Mouse (Mus musculus) thymus, adult 2 months (tissue): Measurements from ENCODE around the gene Schip1. TPM values are rescaled to one million over a fixed set of nuclear protein-coding genes. Genes with fewer than 3 reads are reported as not detected.
A peak's percentile ranks its signal among the peaks of the same experiment; 100 is the strongest.

Experiments used
- DNase-seq: peaks from one replicate; pipeline ENCODE4 v3.0.0; 2021
- H3K27ac ChIP-seq: fragments of 200-500 bp; 2 replicates; pipeline ENCODE4 v1.5.1; 2012; ENCODE audit warnings: low read length, control low read depth; ENCODE audit not compliant: control insufficient read depth, insufficient read depth
- H3K27me3 ChIP-seq: fragments of 200-500 bp; 2 replicates; pipeline ENCODE4 v1.6.1; 2012; ENCODE audit warnings: mild to moderate bottlenecking, low read length, moderate library complexity, mixed read lengths; ENCODE audit not compliant: control insufficient read depth, insufficient read depth
- H3K36me3 ChIP-seq: fragments of 200-500 bp; 2 replicates; pipeline ENCODE4 v1.6.1; 2012; ENCODE audit warnings: mild to moderate bottlenecking, low read length, moderate library complexity; ENCODE audit not compliant: control insufficient read depth, insufficient read depth
- H3K4me1 ChIP-seq: fragments of 200-500 bp; replicated peaks from 2 replicates; pipeline ENCODE4 v1.6.1; 2012; ENCODE audit warnings: low read length; ENCODE audit not compliant: control insufficient read depth, insufficient read depth
- H3K4me3 ChIP-seq: fragments of 200-500 bp; 2 replicates; pipeline ENCODE4 v1.5.1; 2012; ENCODE audit warnings: mild to moderate bottlenecking, low read length, control low read depth, moderate library complexity; ENCODE audit not compliant: control insufficient read depth, insufficient read depth
- CTCF ChIP-seq: fragments of 200-500 bp; IDR thresholded peaks from 2 replicates; pipeline ENCODE4 v1.5.1; 2012; ENCODE audit warnings: mild to moderate bottlenecking, control low read depth, low read length, moderate library complexity, borderline replicate concordance; ENCODE audit not compliant: control insufficient read depth, poor library complexity, insufficient read depth; ENCODE audit errors: extremely low read depth
- POLR2A ChIP-seq: fragments of 200-500 bp; IDR thresholded peaks from 2 replicates; pipeline ENCODE4 v1.6.1; 2012; ENCODE audit warnings: mild to moderate bottlenecking, low read length, control low read depth, moderate library complexity; ENCODE audit not compliant: control insufficient read depth, poor library complexity, insufficient read depth; ENCODE audit errors: extremely low read depth
- WGBS: fragments of 180-500 bp; shearing (Covaris S2); methylation state at CpG from one replicate; pipeline ENCODE4 v1.1.7; 2018; 5-methylcytosine and 5-hydroxymethylcytosine counted together
- polyA plus RNA-seq: library from polyadenylated mRNA; depleted of rRNA; stranded (reverse); fragments of >200 nt; gene quantifications from 2 replicates; pipeline ENCODE4 v1.2.3, GENCODE M21; 2012; rRNA removed

Gene Schip1
- polyA plus RNA-seq, 1 experiment, result 3.2 TPM

GRCm38 (mm10) chr3:68674721-68675120 lies 610.1 kb downstream of the Schip1 start:
- no peak for TF ChIP-seq CTCF
- TF ChIP-seq POLR2A, result no peak
- whole genome bisulfite sequencing, result 95% methylated on average over 2 of the region's 2 CpGs
- H3K36me3 ChIP-seq, result no peaks in the 10 kb centered on the region
- H3K27me3 ChIP-seq, result no peaks in the 10 kb centered on the region
- no peak overlapping the region for H3K4me3 ChIP-seq
- no peak for DNase-seq
- peaks cover 22% of the 10 kb centered on the region for H3K4me1 ChIP-seq
- H3K27ac ChIP-seq, result no peak overlapping the region

GRCm38 (mm10) chr3:68675216-68675835 lies 610.7 kb downstream of the Schip1 start:
- 89% methylated on average over 12 of the region's 12 CpGs for WGBS
- peak overlapping the region; percentile 26 for H3K27ac ChIP-seq
- peaks cover 24% of the 10 kb centered on the region for H3K4me1 ChIP-seq
- no peaks in the 10 kb centered on the region for H3K36me3 ChIP-seq
- no peaks in the 10 kb centered on the region for H3K27me3 ChIP-seq
- no peak for TF ChIP-seq CTCF
- TF ChIP-seq POLR2A, result no peak
- no peak overlapping the region for H3K4me3 ChIP-seq
- DNase-seq, result no peak

Other genes with a start within 250 kb of the Schip1 start
- 0.05 TPM in 1 of 2 replicates, not detected in the other for gene Iqcj, start 172.6 kb upstream of the Schip1 start, polyA plus RNA-seq
- not detected in 2 replicates for gene Iqschfp, start 172.6 kb upstream of the Schip1 start, polyA plus RNA-seq